Mouse (Mus musculus) natural killer cell, adult 2 months (primary cell): ENCODE measurements around the gene Dppa4.
"Not testable (repeated sequence)": the region's sequence is repeated elsewhere in the genome, so short reads cannot be mapped to it uniquely, and the experiment has no call there.

ENCODE experiments used
- DNase-seq, 2 experiments: peaks; one replicate each; pipeline ENCODE4 v3.0.0; 2022; ENCODE audit warnings: low spot score in 2 of 2

Gene Dppa4

DNA sequence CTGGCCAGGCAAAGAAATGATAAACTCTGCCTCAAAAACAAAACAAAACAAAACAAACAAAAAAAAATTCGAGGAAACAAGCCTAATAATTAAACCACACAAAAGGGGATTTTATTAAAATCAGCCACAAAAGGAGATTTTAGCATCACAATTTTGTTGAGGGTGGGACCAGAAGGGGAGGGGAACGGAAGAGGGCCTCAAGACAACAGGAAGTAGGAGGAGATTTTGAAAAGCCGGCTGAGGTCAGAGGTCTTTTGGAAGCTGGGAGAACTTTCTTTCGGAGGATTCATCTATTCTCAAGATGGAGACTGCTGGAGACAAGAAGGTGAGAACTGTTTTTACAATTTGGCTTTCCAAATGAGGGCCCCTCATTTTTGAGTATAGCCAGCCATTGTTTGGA lies at the start of gene Dppa4:
Dppa4 (plus strand) TSS at position 217 of the 400 bp plus-strand sequence.
- DNase-seq: no peak

DNA sequence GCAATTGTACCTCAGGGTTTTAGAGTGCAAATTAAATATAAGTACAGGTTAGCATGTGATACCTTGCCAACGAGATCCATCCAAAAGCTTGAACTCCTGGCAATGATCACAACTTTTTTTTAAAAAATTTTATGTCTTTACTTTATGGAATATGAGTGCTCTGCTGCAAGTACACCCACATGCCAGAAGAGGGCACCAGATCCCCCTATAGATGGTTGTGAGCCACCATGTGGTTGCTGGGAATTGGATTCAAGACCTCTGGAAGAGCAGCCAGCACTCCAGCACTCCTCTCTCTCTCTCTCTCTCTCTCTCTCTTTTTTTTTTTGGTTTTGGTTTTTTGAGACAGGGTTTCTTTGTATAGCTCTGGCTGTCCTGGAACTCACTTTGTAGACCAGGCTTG lies 48.5 kb upstream of the Dppa4 start:
- no peak for DNase-seq

DNA sequence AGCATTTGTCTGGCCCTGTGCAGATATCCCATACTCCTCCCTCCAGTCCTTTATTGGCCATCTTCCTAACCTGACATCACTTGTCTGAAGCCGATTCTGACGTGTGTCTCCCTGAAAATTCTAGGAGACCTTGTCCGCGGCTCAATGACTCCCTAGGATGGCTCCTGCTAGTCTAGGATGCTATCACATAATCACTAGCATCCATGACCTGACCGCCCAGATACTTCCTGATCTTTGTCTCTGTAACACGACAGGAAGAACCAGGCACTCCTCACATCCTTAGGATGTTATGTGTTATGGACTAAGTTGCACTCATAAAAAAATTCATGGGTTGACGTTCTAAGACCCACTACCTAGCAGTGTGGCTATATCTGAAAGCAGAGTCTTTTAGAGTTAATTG lies 45.9 kb upstream of the Dppa4 start:
- no peak for DNase-seq

DNA sequence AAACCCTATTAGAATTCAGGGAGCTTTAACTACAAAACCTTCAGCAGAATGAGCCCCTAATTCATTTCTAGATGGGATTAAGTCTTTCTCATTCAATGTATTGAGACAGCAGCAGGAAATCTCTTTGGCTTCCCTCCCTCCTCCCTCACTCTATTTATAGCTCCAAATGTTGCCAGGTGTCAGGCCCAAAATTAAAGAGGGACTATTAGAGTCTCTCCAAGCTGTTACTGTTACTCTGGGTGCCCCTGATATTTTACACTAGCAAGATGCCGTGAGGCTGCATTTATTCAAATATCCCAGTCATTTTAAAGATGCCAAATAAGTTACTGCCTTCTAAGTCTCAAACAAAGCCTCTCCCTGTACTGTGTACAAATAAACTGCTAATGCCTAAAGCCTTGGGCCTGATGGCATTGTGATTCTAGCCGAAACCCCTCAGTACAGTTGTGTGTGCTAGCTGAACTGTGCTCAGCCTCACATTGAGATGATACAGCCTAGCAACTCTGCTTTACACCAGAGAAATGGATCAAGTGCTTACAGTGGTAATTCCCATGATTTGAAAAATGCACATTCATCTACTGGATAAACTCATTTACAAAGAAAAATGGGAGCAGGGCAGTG lies 36.4 kb upstream of the Dppa4 start:
- DNase-seq: no peak

DNA sequence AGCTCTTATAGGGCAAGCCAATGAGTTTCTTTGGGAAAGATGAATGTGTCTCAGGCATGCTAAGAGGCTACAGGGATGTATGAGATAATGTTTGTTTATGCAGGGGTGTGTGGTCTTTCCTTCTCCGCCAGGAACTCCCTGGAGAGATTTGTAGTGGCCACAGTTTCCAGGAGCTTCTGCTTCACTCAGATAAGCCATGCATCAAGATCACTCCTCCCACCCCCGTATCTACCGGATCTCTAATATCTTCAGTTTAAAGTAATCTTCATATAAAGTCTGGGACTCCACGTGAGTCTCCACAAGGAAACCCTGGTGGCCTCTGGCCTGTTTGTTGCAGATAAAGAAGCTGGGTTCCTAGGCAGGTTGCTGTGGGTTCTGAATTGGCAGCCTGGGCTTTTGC lies 30.7 kb upstream of the Dppa4 start:
- DNase-seq: no peak

DNA sequence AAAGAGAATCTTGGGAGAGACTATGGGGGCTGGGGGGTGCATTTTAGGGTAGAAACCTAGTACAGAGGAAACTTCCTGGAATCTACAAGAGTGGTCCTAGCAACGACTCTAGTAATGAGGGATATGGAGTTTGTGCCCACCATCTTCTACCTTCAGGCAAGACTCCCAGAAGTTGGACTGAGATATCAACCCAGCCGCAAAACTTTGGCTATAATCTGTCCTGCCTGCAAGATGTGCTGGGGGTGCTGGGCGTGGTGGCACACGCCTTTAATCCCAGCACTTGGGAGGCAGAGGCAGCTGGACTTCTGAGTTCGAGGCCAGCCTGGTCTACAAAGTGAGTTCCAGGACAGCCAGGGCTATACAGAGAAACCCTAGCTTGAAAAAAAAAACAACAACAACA lies 28.9 kb upstream of the Dppa4 start:
- no peak for DNase-seq

DNA sequence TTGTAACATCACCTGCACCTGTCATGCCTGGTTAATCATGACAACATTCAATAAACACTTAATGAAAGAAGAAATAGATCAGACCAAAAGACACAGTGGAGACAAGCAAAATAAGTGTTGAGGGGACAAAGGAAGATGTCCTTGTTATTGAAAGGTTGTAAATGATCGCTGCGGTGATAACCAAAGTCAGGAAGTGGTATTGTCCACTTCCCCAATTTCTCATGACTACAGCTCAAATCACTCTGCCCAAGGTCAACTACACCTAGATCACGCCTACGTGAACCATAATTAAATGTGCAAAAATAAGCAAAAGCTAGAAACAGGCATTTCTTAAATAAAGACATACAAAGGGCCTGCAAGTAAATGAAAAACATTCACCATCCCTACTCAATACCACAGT lies 24.0 kb upstream of the Dppa4 start:
- DNase-seq: no peak

DNA sequence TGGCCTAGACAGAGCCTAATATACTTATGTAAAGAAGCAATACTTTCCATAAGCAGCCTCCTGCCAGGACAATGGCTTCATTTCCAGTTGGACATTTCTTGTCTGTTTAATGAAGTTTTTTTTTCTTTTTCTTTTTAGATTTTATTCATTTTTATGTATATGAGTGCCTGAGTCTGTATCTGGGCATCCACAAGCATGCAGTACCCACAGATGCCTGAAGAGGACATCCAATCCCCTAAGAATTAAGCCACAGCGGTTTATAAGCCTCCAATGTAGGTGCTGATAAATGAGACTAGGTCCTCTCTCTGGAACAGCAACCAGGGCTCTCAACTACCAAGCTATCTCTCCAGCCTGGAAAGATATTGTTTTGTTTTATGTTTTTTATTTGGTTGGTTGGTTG lies 20.6 kb upstream of the Dppa4 start:
- DNase-seq: no peak

DNA sequence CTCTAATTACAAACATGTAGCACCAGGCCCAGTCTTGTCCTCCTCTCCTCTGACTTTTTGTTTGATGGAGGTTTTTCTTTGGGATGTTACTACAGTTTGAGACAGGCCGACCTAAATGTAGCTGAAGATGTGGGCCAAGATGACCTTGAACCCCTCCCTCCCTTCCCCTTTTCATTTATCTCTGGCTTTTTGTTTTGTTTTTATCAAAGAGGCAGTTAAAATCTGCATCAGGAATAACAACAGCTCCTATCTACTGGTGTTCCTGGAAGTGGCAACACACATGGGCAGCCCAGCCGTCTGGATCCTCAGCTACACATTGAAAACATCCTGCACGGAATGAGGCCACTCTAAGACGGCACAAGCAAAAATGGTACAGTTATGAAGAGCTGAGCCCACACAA lies 17.7 kb upstream of the Dppa4 start:
- DNase-seq: no peak

DNA sequence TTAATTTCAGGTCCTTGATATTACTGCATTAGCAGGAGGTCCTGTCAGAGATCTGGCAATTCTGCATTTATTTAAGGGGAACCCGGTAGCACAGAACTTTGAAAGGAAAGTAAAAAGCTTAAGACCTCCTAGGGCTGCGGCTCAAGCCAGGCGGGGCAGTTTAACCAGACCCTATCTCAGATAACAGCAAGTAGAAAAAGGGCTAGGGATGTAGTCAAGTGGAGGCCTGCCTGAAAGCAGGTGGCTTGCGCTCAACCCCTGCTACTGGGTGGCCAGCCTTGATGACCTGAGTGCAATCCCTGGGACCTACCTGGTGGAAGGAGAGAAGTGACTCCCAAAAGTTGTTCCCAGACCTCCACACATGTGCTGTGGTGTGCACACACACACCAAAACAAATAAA lies 6.6 kb upstream of the Dppa4 start:
- DNase-seq: no peak

DNA sequence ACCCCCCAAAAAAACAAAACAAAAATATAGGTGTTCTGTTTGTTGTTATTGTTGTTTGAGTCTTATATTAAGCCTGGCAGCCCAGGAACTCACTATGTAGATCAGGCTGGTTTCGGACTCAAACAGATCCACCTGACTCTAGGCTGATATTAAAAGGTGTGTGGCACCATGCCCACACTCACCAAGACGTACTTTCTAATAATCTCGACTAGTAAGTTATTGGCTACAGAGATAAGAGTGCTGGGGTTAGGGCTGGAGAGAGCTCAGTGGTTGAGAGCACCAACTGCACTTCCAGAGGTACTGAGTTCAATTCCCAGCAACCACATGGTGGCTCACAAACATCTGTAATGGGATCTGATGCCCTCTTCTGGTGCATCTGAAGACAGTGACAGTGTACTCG lies 2.6 kb upstream of the Dppa4 start:
- DNase-seq: no peak

DNA sequence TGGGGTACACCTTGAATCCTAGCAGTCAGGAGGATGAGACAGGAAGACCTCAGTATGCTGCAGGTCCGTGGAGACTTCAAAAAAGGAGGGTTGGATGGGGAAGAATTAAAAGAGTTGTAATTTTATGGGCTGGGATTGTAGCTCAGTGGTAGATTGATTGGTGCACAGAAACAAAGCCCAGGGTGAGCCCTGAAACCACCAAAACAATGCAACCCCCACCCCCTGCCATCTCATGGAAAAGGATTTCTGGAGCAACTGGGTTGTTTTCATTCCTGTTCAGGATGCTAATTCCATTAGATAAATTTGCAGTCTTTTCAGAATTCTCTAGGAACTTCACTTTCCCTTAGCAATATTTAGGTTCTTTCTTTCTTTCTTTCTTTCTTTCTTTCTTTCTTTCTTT lies 732 bp upstream of the Dppa4 start:
- no peak for DNase-seq

DNA sequence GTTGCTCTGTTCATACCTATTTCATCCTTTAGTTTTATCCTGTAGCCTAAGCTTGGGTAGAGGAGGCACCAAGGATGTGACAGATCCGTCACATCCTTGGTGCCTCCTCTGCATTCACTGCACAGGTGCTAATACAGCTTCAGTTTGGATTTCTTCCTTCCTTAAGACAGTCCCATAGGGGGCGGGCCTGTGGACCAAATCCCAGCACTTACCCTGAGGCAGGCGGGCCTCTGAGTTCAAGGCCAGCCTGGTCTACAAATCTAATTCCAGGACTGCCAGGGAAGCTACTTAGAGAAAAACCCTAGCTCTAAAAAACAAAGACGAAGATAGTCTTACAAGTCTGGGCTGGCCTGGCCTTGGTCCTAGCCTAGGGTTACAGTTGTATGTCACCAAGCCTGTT lies 2.0 kb downstream of the Dppa4 start:
- no peak for DNase-seq

DNA sequence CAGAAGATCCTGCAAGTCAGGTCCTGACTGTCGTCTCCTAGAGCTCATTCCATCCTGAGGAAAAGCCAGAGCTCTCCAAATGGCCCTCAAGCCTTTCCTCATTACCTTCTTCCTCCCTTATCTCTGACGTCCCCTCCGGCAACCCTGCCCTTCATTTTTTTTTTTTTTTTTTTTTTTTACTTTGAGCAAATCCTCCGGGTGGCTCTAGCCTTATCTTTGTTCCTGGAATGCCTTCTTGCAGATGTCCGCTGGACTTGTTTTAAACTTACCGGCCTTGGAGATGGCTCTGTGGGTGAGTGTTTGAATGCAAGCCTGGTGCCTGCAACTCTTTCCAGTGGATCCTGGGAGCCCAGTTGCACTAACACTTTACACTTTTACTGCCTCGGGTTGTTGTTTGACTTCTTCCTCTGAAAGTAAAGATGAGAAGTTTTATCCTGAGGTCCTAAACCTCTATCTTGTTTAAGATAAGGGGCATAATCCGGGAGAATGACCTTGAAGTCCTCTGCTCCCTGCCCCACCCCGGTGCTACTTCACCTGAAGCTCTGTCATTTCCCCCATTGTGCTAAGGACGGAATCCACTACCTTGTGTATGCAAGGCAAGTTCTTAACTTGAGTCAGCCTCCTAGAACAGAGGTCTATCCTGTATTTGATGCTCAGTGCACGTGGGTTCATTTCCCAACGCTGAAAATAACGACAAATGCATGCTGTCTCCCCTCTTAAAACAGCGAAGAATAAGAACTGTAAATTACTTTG lies 14.0 kb downstream of the Dppa4 start:
- no peak for DNase-seq

DNA sequence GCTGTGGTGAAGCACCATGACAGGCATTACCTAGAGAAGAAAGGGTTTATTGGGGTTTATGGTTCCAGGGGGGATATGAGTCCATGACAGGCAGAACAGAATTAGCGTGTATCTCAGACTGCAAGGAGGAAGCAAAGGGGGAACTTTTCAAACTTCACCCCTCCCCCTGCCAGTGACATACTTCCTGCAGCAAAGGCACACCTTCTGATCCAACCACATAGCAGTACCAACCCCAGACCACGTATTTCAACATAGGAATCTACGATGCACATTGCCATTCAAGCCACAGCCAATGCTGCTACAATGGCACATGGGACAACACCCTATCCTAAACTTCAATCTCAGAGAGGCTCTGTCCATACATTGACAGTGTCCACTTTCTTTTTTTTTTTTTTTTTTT lies 16.4 kb downstream of the Dppa4 start:
- DNase-seq: no peak

DNA sequence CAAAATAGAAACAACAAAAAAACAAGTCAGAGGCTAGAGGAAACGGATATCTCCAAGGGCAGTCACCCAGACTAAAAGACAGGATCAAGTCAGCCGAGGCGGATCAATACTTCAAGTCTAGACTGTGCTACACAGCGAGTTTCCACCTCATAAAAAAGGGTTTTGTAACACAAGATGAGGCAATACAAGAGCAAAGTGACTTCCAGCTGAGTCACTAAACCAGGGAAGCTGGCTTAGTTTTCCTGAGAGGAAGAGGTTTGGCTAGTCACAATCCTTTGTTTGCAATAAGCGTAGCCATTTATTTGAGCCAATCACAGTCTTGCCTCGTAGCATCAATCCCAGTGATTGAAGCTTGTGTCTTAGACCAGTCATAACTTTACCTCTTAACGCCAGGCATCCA lies 20.0 kb downstream of the Dppa4 start, which contains the start of gene Dppa2:
Dppa2 (plus strand) TSS at position 400 of the 400 bp plus-strand sequence.
- no peak for DNase-seq

DNA sequence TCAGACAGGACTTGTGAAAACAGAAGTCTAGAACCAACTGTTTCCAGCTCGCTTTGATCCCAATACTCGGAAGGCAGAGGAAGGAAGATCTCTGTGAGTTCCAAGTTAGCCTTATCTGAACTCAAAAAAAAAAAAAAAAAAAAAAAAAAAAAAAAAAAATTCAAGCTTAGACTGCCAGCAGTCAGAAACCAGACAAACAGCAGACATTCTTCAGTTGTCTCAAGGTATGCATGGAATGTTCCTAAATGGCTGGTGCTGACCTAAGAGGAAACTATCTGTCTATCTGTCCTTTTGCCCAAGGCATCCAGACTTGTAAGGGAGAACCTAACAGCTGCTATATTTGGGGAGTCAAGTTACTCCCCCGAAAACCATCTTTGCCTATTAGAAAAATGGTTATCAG lies 20.4 kb downstream of the Dppa4 start:
- DNase-seq: no peak

DNA sequence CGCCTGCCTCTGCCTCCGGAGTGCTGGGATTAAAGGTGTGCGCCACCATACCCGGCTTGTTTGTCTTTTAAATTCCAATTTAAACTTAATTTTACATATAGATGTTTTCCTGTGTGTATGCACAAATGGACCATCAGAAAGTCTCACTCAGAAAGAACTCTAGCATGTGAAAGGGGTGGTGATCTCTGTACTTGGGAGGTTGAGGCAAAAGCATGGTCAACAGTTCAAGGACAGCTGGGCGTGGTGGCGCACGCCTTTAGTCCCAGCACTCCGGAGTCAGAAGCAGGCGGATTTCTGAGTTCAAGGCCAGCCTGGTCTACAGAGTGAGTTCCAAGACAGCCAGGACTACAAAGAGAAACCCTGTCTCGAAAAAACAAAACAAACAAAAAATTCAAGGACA lies 25.4 kb downstream of the Dppa4 start:
- DNase-seq: not testable (repeated sequence)

DNA sequence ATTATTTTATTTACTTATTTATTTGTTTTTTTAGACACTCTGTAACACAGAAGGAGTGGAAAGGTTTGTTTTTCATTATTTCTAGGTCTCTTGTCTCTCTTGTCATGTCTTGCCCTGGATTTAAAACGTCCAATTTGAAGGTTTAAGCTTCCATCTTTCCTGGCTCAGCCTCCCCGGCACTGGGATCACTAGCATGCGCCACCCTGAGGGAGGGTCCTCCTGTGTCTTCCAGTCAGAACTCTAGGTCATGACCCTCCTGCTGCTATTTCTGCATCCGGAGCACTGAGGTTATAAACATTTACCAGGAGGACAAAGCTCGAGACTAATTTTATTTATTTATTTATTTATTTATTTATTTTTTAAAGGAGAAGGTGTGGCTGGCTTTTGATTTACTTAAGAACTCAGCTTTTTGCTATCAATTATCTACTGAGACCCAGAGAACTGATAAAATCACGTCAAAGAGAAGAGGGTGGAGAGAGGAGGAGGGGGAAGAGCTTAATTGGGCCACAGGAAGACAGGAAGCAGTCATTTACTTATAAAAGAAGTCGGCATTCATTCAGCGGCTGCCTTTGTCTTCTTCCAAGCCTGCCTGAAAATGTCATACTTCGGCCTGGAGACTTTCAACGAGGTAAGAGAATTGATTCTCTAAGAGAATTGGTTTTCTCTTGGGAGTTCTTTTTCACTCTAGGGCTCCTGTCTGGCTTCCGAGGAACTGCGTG lies 26.5 kb downstream of the Dppa4 start:
- no peak for DNase-seq

DNA sequence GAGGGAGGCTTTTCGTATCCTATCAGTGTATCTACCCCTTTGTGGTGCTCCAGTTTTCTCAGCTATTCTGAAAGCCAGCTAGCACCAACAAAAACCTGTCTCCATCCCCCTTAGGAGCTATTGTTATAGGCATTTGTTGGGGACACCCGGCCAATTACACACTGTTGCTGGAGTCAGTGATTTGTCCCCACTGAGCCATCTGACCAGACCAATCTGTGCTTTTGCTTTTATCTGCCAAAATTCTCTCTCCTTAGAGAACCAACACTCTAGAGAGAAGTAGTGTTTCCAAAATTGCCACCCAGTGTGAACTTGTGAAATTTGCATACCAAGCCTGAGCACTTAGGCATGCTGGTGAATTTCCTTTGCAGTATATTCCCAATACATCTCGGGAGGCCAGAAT lies 31.8 kb downstream of the Dppa4 start:
- no peak for DNase-seq

DNA sequence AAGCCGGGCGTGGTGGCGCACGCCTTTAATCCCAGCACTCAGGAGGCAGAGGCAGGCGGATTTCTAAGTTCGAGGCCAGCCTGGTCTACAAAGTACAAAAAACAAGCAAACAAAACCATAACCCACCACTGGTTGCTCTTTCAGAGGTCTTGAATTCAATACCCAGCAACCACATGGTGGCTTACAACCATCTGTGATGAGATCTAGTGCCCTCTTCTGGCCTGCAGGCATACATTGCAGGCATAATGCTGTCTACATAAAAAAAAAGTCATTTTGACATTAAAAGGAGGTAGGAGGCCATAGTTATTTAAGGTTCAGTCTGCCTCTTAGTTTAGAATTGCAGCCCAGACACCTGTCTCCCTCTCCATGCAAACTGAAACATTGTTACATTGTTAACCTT lies 37.2 kb downstream of the Dppa4 start:
- no peak for DNase-seq

DNA sequence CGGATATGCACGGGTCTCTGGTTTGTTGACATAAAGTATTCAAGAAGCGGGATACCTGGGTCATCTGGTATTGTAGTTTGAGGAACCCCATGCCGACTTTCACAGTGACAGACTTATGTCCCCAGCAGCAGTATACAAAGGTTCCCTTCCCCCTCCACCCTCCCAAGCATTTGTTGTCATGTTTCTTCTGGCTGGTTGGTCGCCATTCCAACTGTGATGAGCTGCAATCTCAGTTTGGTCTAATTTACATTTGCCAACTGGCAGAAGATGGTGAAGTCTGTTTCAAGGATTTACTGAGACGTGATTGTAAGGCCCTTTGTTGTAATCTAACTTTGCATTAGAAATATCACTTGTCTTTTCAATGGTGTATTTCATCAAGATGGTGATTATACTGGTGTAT lies 39.6 kb downstream of the Dppa4 start:
- DNase-seq: no peak
